Mouse (Mus musculus): ENCODE measurements at regions not wholly inside any gene's neighbourhood (a gene's known extent, or its start where the extent isn't known, plus 50 kb on each side); places are given as distances from the start of the nearest gene placed in this dataset.

- no peak for DNase-seq (ENCODE audit: low read depth, low spot score)
Observed at GRCm38 (mm10) chr16:85743022-85743421, 59.9 kb downstream of the Adamts1 start.

GRCm38 (mm10) chr16:85738606-85739195 lies 64.2 kb downstream of the Adamts1 start:
- DNase-seq (ENCODE audit: low read depth, low spot score): no peak

GRCm38 (mm10) chr16:85728026-85728425 lies 74.9 kb downstream of the Adamts1 start:
- DNase-seq (ENCODE audit: low read depth, low spot score): no peak

- DNase-seq (ENCODE audit: low read depth, low spot score): no peak
Observed at GRCm38 (mm10) chr16:85721968-85722367, 80.9 kb downstream of the Adamts1 start.

- DNase-seq (ENCODE audit: low read depth, low spot score): no peak
Observed at GRCm38 (mm10) chr16:85712291-85712690, 90.6 kb downstream of the Adamts1 start.

GRCm38 (mm10) chr16:85704254-85705020 lies 98.5 kb downstream of the Adamts1 start:
- peak; percentile 7 for DNase-seq (ENCODE audit: low read depth, low spot score)

GRCm38 (mm10) chr16:85702889-85703480 lies 99.9 kb downstream of the Adamts1 start:
- DNase-seq (ENCODE audit: low read depth, low spot score): no peak

- peak; percentile 74 for DNase-seq (ENCODE audit: low read depth, low spot score)
Observed at GRCm38 (mm10) chr16:85699329-85699728, 103.6 kb downstream of the Adamts1 start.

- no peak for DNase-seq (ENCODE audit: low read depth, low spot score)
Observed at GRCm38 (mm10) chr16:85682721-85683120, 120.2 kb downstream of the Adamts1 start.

- peak; percentile 55 for DNase-seq (ENCODE audit: low read depth, low spot score)
Observed at GRCm38 (mm10) chr16:85680351-85680750, 122.6 kb downstream of the Adamts1 start.

- no peak for DNase-seq (ENCODE audit: low read depth, low spot score)
Observed at GRCm38 (mm10) chr16:85678781-85679180, 124.1 kb downstream of the Adamts1 start.

GRCm38 (mm10) chr16:85678228-85678627 lies 124.7 kb downstream of the Adamts1 start:
- peak; percentile 42 for DNase-seq (ENCODE audit: low read depth, low spot score)

GRCm38 (mm10) chr16:85677027-85677426 lies 123.8 kb upstream of the Cyyr1 start:
- DNase-seq (ENCODE audit: low read depth, low spot score): peak; percentile 73

GRCm38 (mm10) chr16:85668767-85669166 lies 115.6 kb upstream of the Cyyr1 start:
- no peak for DNase-seq (ENCODE audit: low read depth, low spot score)

- no peak for DNase-seq (ENCODE audit: low read depth, low spot score)
Observed at GRCm38 (mm10) chr16:85667790-85668189, 114.6 kb upstream of the Cyyr1 start.

- DNase-seq (ENCODE audit: low read depth, low spot score): peak; percentile 20
Observed at GRCm38 (mm10) chr16:85649516-85649915, 96.3 kb upstream of the Cyyr1 start.

GRCm38 (mm10) chr16:85640992-85641391 lies 87.8 kb upstream of the Cyyr1 start:
- DNase-seq (ENCODE audit: low read depth, low spot score): no peak

- no peak for DNase-seq (ENCODE audit: low read depth, low spot score)
Observed at GRCm38 (mm10) chr16:85637079-85637478, 83.9 kb upstream of the Cyyr1 start.

- no peak for DNase-seq (ENCODE audit: low read depth, low spot score)
Observed at GRCm38 (mm10) chr16:85629738-85630137, 76.5 kb upstream of the Cyyr1 start.

GRCm38 (mm10) chr16:85624505-85624904 lies 71.3 kb upstream of the Cyyr1 start:
- DNase-seq (ENCODE audit: low read depth, low spot score): peak; percentile 25

GRCm38 (mm10) chr16:85604089-85604488 lies 50.9 kb upstream of the Cyyr1 start:
- no peak for DNase-seq (ENCODE audit: low read depth, low spot score)
